7 mouse cellular contexts compared by ENCODE assay signal in genomic region chr11:119891601-119892215, GRCm38 (mm10).
"Had no signal": no experiment of that assay in that cellular context is flagged by ENCODE, and none has a peak within 500 bp of the region (broad histone marks: within the 10 kb centered on the region; RNA-seq: fewer than 3 reads in every experiment).

No protein-coding gene starts in this region.

- DNase-seq: kidney, adult 2 months; left cerebral cortex, postnatal 4 days; lung, adult 2 months; lung, postnatal 10 days; lung, postnatal 4 days; thymus, postnatal 4 days had no signal

- ATAC-seq: midbrain, embryonic 16.5 days had no signal
